Mouse (Mus musculus) liver, embryonic 11.5 days (tissue): ENCODE measurements around the gene Diras2. TPM values are rescaled to one million over a fixed set of nuclear protein-coding genes. Genes with fewer than 3 reads are reported as not detected.

ENCODE experiments used
- ATAC-seq: fragments of 200-750 bp; cut with Nextera tagmentation; replicated peaks from 2 replicates; pipeline ENCODE4 v1.8.0; 2017; ENCODE audit warnings: moderate number of reproducible peaks, mild to moderate bottlenecking, moderate TSS enrichment, moderate library complexity; ENCODE audit not compliant: low FRiP score
- DNase-seq: peaks from one replicate; pipeline ENCODE4 v3.0.0-alpha.2; 2017; ENCODE audit warnings: low spot score
- H3K27ac ChIP-seq: fragments of 300-500 bp; sonication (generic); 2 replicates; pipeline ENCODE4 v1.5.1; 2014; ENCODE audit warnings: mild to moderate bottlenecking, low read depth, low read length, control low read depth
- H3K27me3 ChIP-seq: fragments of 300-500 bp; sonication (generic); replicated peaks from 2 replicates; pipeline ENCODE4 v1.6.1; 2014; ENCODE audit warnings: low read length, mixed read lengths; ENCODE audit not compliant: control insufficient read depth, insufficient read depth
- H3K36me3 ChIP-seq: fragments of 300-500 bp; sonication (generic); 2 replicates; pipeline ENCODE4 v1.6.1; 2014; ENCODE audit warnings: mild to moderate bottlenecking, low read length, moderate library complexity, mixed read lengths; ENCODE audit not compliant: control insufficient read depth, insufficient read depth
- H3K4me1 ChIP-seq: fragments of 300-500 bp; sonication (generic); replicated peaks from 2 replicates; pipeline ENCODE4 v1.6.1; 2014; ENCODE audit warnings: low read length, mixed read lengths; ENCODE audit not compliant: control insufficient read depth, insufficient read depth
- H3K4me2 ChIP-seq: fragments of 300-500 bp; sonication (generic); 2 replicates; pipeline ENCODE4 v1.6.1; 2014; ENCODE audit warnings: mild to moderate bottlenecking, control low read depth, moderate library complexity
- H3K4me3 ChIP-seq: fragments of 300-500 bp; sonication (generic); 2 replicates; pipeline ENCODE4 v1.5.1; 2014; ENCODE audit warnings: low read depth, low read length, control low read depth
- H3K9ac ChIP-seq: fragments of 300-500 bp; sonication (generic); 2 replicates; pipeline ENCODE4 v1.6.1; 2014; ENCODE audit warnings: low read depth, low read length, control low read depth
- H3K9me3 ChIP-seq: fragments of 300-500 bp; sonication (generic); 2 replicates; pipeline ENCODE4 v1.6.1; 2016; ENCODE audit warnings: low read length, inconsistent platforms, mixed read lengths; ENCODE audit not compliant: control insufficient read depth
- WGBS: fragments of 180-500 bp; shearing (Covaris S2); extraction: QIAGEN DNeasy Blood & Tissue Kit; methylation state at CpG from one replicate; pipeline ENCODE4 v1.1.7; 2014; 5-methylcytosine and 5-hydroxymethylcytosine counted together
- polyA plus RNA-seq: library from polyadenylated mRNA; unstranded; fragments of >200 nt; fragmentation: Nextera tagmentation; extraction: Ambion mirVana; gene quantifications from 2 replicates; pipeline ENCODE4 v1.2.1, GENCODE M21; 2014

The Diras2 gene
- polyA plus RNA-seq, 1 experiment from 2014 or later, result 0.05 TPM

- no peaks in the 10 kb centered on the region for H3K27me3 ChIP-seq
- H3K9me3 ChIP-seq, result no peaks in the 10 kb centered on the region
- no peaks in the 10 kb centered on the region for H3K36me3 ChIP-seq
- no peak overlapping the region for H3K4me2 ChIP-seq
- no peak overlapping the region for H3K4me3 ChIP-seq
- H3K27ac ChIP-seq, result no peak overlapping the region
- 88% methylated on average over 10 of the region's 10 CpGs for WGBS
- H3K9ac ChIP-seq, result no peak overlapping the region
- ATAC-seq (no peak), DNase-seq (no peak)
- H3K4me1 ChIP-seq, result no peaks in the 10 kb centered on the region
These were observed 55.8 kb downstream of the Diras2 start for GRCm38 (mm10) chr13:52475264-52475663.

GRCm38 (mm10) chr13:52474807-52475206 is 56.3 kb downstream of the Diras2 start:
- 84% methylated on average over 3 of the region's 3 CpGs for WGBS
- H3K9me3 ChIP-seq, result no peaks in the 10 kb centered on the region
- no peak overlapping the region for H3K4me3 ChIP-seq
- H3K27me3 ChIP-seq, result no peaks in the 10 kb centered on the region
- ATAC-seq (no peak), DNase-seq (no peak)
- H3K4me1 ChIP-seq, result no peaks in the 10 kb centered on the region
- H3K36me3 ChIP-seq, result no peaks in the 10 kb centered on the region
- H3K4me2 ChIP-seq, result no peak overlapping the region
- no peak overlapping the region for H3K27ac ChIP-seq
- no peak overlapping the region for H3K9ac ChIP-seq

GRCm38 (mm10) chr13:52469795-52470690 is 61.0 kb downstream of the Diras2 start:
- Histone ChIP-seq H3K4me2 (no peak overlapping the region), H3K27ac (no peak overlapping the region), H3K36me3 (no peaks in the 10 kb centered on the region), H3K4me1 (no peaks in the 10 kb centered on the region), H3K27me3 (no peaks in the 10 kb centered on the region), H3K9ac (no peak overlapping the region), H3K9me3 (no peaks in the 10 kb centered on the region), H3K4me3 (no peak overlapping the region)
- DNase-seq (no peak), ATAC-seq (no peak)
- 59% methylated on average over 10 of the region's 10 CpGs for WGBS

DNA sequence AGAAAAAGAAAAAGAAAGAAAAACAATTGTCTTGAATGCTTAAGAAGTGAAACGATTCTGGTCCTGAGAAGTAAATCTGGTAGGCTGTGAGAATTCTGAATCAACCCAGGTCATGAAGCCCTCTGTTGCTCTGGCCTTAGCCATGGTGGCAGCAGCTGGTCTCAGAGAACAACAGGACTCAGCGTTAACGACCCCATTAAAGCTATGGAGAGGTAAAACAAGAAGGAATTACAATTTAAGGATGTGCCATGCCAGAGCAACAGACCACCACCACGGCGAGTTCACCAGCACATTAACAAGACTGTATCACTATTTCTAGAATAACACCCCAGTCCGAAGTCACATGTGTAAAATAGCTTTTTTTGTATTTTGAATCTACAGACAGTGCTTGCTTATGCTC is 65.9 kb downstream of the Diras2 start:
- H3K4me1 ChIP-seq, result no peaks in the 10 kb centered on the region
- no peaks in the 10 kb centered on the region for H3K36me3 ChIP-seq
- H3K27ac ChIP-seq, result no peak overlapping the region
- no peaks in the 10 kb centered on the region for H3K27me3 ChIP-seq
- no peaks in the 10 kb centered on the region for H3K9me3 ChIP-seq
- no peak overlapping the region for H3K4me2 ChIP-seq
- WGBS, result 75% methylated on average over 6 of the region's 6 CpGs
- no peak overlapping the region for H3K4me3 ChIP-seq
- DNase-seq (no peak), ATAC-seq (no peak)
- no peak overlapping the region for H3K9ac ChIP-seq

GRCm38 (mm10) chr13:52459982-52460381 is 71.1 kb downstream of the Diras2 start:
- Histone ChIP-seq H3K27me3 (no peaks in the 10 kb centered on the region), H3K4me3 (no peak overlapping the region), H3K4me2 (no peak overlapping the region), H3K9ac (no peak overlapping the region), H3K9me3 (no peaks in the 10 kb centered on the region), H3K4me1 (no peaks in the 10 kb centered on the region), H3K36me3 (no peaks in the 10 kb centered on the region), H3K27ac (no peak overlapping the region)
- ATAC-seq (no peak), DNase-seq (no peak)
- WGBS, result 67% methylated on average over 7 of the region's 7 CpGs

- H3K9ac ChIP-seq, result no peak overlapping the region
- H3K4me1 ChIP-seq, result no peaks in the 10 kb centered on the region
- H3K4me3 ChIP-seq, result no peak overlapping the region
- H3K4me2 ChIP-seq, result no peak overlapping the region
- no peak for DNase-seq
- WGBS, result 86% methylated on average over 11 of the region's 11 CpGs
- H3K9me3 ChIP-seq, result no peaks in the 10 kb centered on the region
- no peak overlapping the region for H3K27ac ChIP-seq
- ATAC-seq, result no peak
- H3K36me3 ChIP-seq, result no peaks in the 10 kb centered on the region
- no peaks in the 10 kb centered on the region; the same call in 1 of the 2 replicates for H3K27me3 ChIP-seq
These were observed 73.2 kb downstream of the Diras2 start for GRCm38 (mm10) chr13:52457889-52458324.

DNA sequence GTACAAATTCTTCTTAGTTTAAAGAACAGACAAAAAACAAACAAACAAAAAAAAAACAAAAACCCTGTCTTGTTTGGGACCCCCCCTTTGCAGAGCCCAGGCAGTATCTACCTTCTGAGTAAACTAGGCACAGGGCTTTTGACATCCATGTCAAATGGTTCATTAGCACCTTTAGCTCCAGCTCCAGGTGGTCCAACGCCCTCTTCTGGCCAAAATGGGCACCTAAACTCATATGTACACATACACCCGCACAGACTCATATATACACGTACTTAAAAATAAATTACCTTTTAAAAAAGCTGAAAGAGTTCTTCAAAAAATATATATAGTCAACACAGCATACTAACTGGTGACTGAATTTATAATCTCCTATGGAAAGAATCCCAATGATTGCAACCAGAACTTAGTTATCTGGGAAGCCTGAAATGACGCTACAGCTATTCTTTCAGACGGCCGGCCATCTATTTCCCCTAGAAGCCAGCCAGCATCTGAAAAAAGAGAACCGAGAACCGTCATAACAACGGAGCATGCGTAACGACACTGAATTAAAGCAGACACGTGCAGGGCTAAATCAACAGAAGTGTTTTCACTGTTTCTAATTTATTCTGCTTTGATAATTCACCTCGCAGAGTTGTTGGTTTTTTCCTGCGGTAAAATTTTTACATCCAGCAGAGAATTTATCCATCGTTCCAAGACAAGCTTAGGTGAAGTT is 73.7 kb downstream of the Diras2 start:
- no peaks in the 10 kb centered on the region; the same call in 1 of the 2 replicates for H3K27me3 ChIP-seq
- DNase-seq, result no peak
- H3K27ac ChIP-seq, result no peak overlapping the region
- 83% methylated on average over 15 of the region's 15 CpGs for WGBS
- no peak overlapping the region for H3K4me3 ChIP-seq
- no peak overlapping the region for H3K9ac ChIP-seq
- H3K9me3 ChIP-seq, result no peaks in the 10 kb centered on the region
- H3K4me1 ChIP-seq, result no peaks in the 10 kb centered on the region
- no peaks in the 10 kb centered on the region for H3K36me3 ChIP-seq
- ATAC-seq, result no peak
- H3K4me2 ChIP-seq, result no peak overlapping the region

DNA sequence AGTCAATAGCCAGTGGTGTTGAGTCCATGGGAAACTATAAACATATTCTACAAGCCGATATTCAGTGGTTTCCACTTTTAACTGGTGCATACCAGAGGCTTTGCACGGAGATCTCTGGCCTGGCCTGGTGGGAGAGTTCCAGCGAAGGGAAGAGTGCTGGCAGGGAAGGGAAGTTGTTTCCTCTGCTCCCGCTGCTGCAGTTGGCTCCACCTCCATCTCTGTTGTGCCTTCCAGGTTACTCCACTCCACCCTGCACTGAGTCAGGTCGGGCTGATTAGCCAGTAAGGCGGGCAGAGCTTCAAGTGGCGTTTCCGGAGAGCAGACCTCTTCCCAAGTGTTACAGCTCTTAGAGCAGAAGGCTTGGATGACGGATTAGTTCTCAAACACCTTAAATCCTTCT is 75.8 kb downstream of the Diras2 start:
- 38% methylated on average over 9 of the region's 9 CpGs for WGBS
- DNase-seq (no peak), ATAC-seq (no peak)
- Histone ChIP-seq H3K36me3 (no peaks in the 10 kb centered on the region), H3K4me1 (no peaks in the 10 kb centered on the region), H3K9me3 (no peaks in the 10 kb centered on the region), H3K4me2 (no peak overlapping the region), H3K4me3 (no peak overlapping the region), H3K9ac (no peak overlapping the region), H3K27me3 (no peaks in the 10 kb centered on the region; the same call in 1 of the 2 replicates), H3K27ac (no peak overlapping the region)
